Mouse (Mus musculus): Measurements from ENCODE around the gene Nedd9. TPM values are rescaled to one million over a fixed set of nuclear protein-coding genes. Genes with fewer than 3 reads are reported as not detected.
"Not testable (repeated sequence)": the region's sequence is repeated elsewhere in the genome, so short reads cannot be mapped to it uniquely, and the experiment has no call there.

Nedd9 gene
- polyA plus RNA-seq, 1 experiment from 2014 or later: 77.6 TPM

GRCm38 (mm10) chr13:41377011-41377431, 110.1 kb downstream of the Nedd9 start:
- H3K4me2 ChIP-seq (ENCODE audit: low read depth, low read length): no peak overlapping the region
- 57% methylated on average over 2 of the region's 2 CpGs for WGBS
- H3K9me3 ChIP-seq (ENCODE audit: control insufficient read depth, low read length): no peaks in the 10 kb centered on the region
- no peak overlapping the region for H3K27ac ChIP-seq (ENCODE audit: low read length)
- H3K27me3 ChIP-seq (ENCODE audit: control insufficient read depth, insufficient read depth, low read depth, low read length): no peaks in the 10 kb centered on the region
- H3K4me3 ChIP-seq (ENCODE audit: low read length): no peak overlapping the region
- no peak overlapping the region for H3K9ac ChIP-seq (ENCODE audit: low read length)
- no peaks in the 10 kb centered on the region for H3K36me3 ChIP-seq (ENCODE audit: control insufficient read depth, insufficient read depth, low read length)
- peaks cover 5% of the 10 kb centered on the region; the same call in 1 of the 2 replicates for H3K4me1 ChIP-seq (replicated peaks; ENCODE audit: control insufficient read depth, insufficient read depth, low read length)
- no peak for ATAC-seq (ENCODE audit: low read depth)

- no peak overlapping the region for H3K9ac ChIP-seq (ENCODE audit: low read length)
- H3K4me3 ChIP-seq (ENCODE audit: low read length): no peak overlapping the region
- no peak for ATAC-seq (ENCODE audit: low read depth)
- no peaks in the 10 kb centered on the region for H3K27me3 ChIP-seq (ENCODE audit: control insufficient read depth, insufficient read depth, low read depth, low read length)
- H3K27ac ChIP-seq (ENCODE audit: low read length): no peak overlapping the region
- H3K4me1 ChIP-seq (replicated peaks; ENCODE audit: control insufficient read depth, insufficient read depth, low read length): peaks cover 5% of the 10 kb centered on the region; the same call in 1 of the 2 replicates
- H3K4me2 ChIP-seq (ENCODE audit: low read depth, low read length): no peak overlapping the region
- H3K36me3 ChIP-seq (ENCODE audit: control insufficient read depth, insufficient read depth, low read length): no peaks in the 10 kb centered on the region
- no peaks in the 10 kb centered on the region for H3K9me3 ChIP-seq (ENCODE audit: control insufficient read depth, low read length)
- WGBS: 85% methylated on average over 4 of the region's 4 CpGs
These were observed 111.1 kb downstream of the Nedd9 start for GRCm38 (mm10) chr13:41376111-41376510.

GRCm38 (mm10) chr13:41375696-41376095, 111.5 kb downstream of the Nedd9 start:
- WGBS: 81% methylated on average over 6 of the region's 6 CpGs
- no peaks in the 10 kb centered on the region for H3K36me3 ChIP-seq (ENCODE audit: control insufficient read depth, insufficient read depth, low read length)
- no peak overlapping the region for H3K9ac ChIP-seq (ENCODE audit: low read length)
- no peak overlapping the region for H3K4me2 ChIP-seq (ENCODE audit: low read depth, low read length)
- H3K4me3 ChIP-seq (ENCODE audit: low read length): no peak overlapping the region
- H3K9me3 ChIP-seq (ENCODE audit: control insufficient read depth, low read length): no peaks in the 10 kb centered on the region
- H3K27me3 ChIP-seq (ENCODE audit: control insufficient read depth, insufficient read depth, low read depth, low read length): no peaks in the 10 kb centered on the region
- ATAC-seq (ENCODE audit: low read depth): no peak
- no peak overlapping the region for H3K27ac ChIP-seq (ENCODE audit: low read length)
- H3K4me1 ChIP-seq (replicated peaks; ENCODE audit: control insufficient read depth, insufficient read depth, low read length): peaks cover 5% of the 10 kb centered on the region; the same call in 1 of the 2 replicates

GRCm38 (mm10) chr13:41374886-41375285, 112.3 kb downstream of the Nedd9 start:
- Histone ChIP-seq H3K36me3 (ENCODE audit: control insufficient read depth, insufficient read depth, low read length) (no peaks in the 10 kb centered on the region), H3K4me3 (ENCODE audit: low read length) (no peak overlapping the region), H3K9me3 (ENCODE audit: control insufficient read depth, low read length) (no peaks in the 10 kb centered on the region), H3K27me3 (ENCODE audit: control insufficient read depth, insufficient read depth, low read depth, low read length) (no peaks in the 10 kb centered on the region), H3K4me2 (ENCODE audit: low read depth, low read length) (no peak overlapping the region), H3K27ac (ENCODE audit: low read length) (no peak overlapping the region), H3K4me1 (replicated peaks; ENCODE audit: control insufficient read depth, insufficient read depth, low read length) (peaks cover 5% of the 10 kb centered on the region; the same call in 1 of the 2 replicates), H3K9ac (ENCODE audit: low read length) (no peak overlapping the region)
- ATAC-seq (ENCODE audit: low read depth): no peak
- 89% methylated on average over 1 of the region's 1 CpGs for WGBS

- peak overlapping the region; percentile 21; the same call in 1 of the 2 replicates for H3K27ac ChIP-seq (ENCODE audit: low read length)
- no peak overlapping the region for H3K4me2 ChIP-seq (ENCODE audit: low read depth, low read length)
- H3K4me3 ChIP-seq (ENCODE audit: low read length): no peak overlapping the region
- H3K9ac ChIP-seq (ENCODE audit: low read length): no peak overlapping the region
- WGBS: 60% methylated on average over 8 of the region's 8 CpGs
- H3K27me3 ChIP-seq (ENCODE audit: control insufficient read depth, insufficient read depth, low read depth, low read length): no peaks in the 10 kb centered on the region
- no peaks in the 10 kb centered on the region for H3K36me3 ChIP-seq (ENCODE audit: control insufficient read depth, insufficient read depth, low read length)
- no peak for ATAC-seq (ENCODE audit: low read depth)
- peaks cover 5% of the 10 kb centered on the region; the same call in 1 of the 2 replicates for H3K4me1 ChIP-seq (replicated peaks; ENCODE audit: control insufficient read depth, insufficient read depth, low read length)
- H3K9me3 ChIP-seq (ENCODE audit: control insufficient read depth, low read length): no peaks in the 10 kb centered on the region
These were observed 114.4 kb downstream of the Nedd9 start for GRCm38 (mm10) chr13:41372555-41373460.

- Histone ChIP-seq H3K9ac (ENCODE audit: low read length) (no peak overlapping the region), H3K4me3 (ENCODE audit: low read length) (no peak overlapping the region), H3K27ac (ENCODE audit: low read length) (no peak overlapping the region), H3K36me3 (ENCODE audit: control insufficient read depth, insufficient read depth, low read length) (no peaks in the 10 kb centered on the region), H3K27me3 (ENCODE audit: control insufficient read depth, insufficient read depth, low read depth, low read length) (no peaks in the 10 kb centered on the region), H3K4me1 (replicated peaks; ENCODE audit: control insufficient read depth, insufficient read depth, low read length) (peaks cover 5% of the 10 kb centered on the region; the same call in 1 of the 2 replicates), H3K9me3 (ENCODE audit: control insufficient read depth, low read length) (no peaks in the 10 kb centered on the region), H3K4me2 (ENCODE audit: low read depth, low read length) (no peak overlapping the region)
- ATAC-seq (ENCODE audit: low read depth): no peak
- 47% methylated on average over 3 of the region's 3 CpGs for WGBS
These were observed 115.6 kb downstream of the Nedd9 start for GRCm38 (mm10) chr13:41371547-41371946.

GRCm38 (mm10) chr13:41368612-41369011, 118.5 kb downstream of the Nedd9 start:
- H3K27ac ChIP-seq (ENCODE audit: low read length): no peak overlapping the region
- WGBS: 70% methylated on average over 5 of the region's 5 CpGs
- H3K27me3 ChIP-seq (ENCODE audit: control insufficient read depth, insufficient read depth, low read depth, low read length): no peaks in the 10 kb centered on the region
- no peak overlapping the region for H3K9ac ChIP-seq (ENCODE audit: low read length)
- no peaks in the 10 kb centered on the region for H3K36me3 ChIP-seq (ENCODE audit: control insufficient read depth, insufficient read depth, low read length)
- no peaks in the 10 kb centered on the region for H3K9me3 ChIP-seq (ENCODE audit: control insufficient read depth, low read length)
- no peak for ATAC-seq (ENCODE audit: low read depth)
- peaks cover 5% of the 10 kb centered on the region; the same call in 1 of the 2 replicates for H3K4me1 ChIP-seq (replicated peaks; ENCODE audit: control insufficient read depth, insufficient read depth, low read length)
- no peak overlapping the region for H3K4me2 ChIP-seq (ENCODE audit: low read depth, low read length)
- H3K4me3 ChIP-seq (ENCODE audit: low read length): no peak overlapping the region

- Histone ChIP-seq H3K4me2 (ENCODE audit: low read depth, low read length) (no peak overlapping the region), H3K4me1 (replicated peaks; ENCODE audit: control insufficient read depth, insufficient read depth, low read length) (0 out of 2 replicates have a peak, but pooled peaks cover 3% of the 10 kb centered on the region), H3K9me3 (ENCODE audit: control insufficient read depth, low read length) (no peaks in the 10 kb centered on the region), H3K9ac (ENCODE audit: low read length) (no peak overlapping the region), H3K36me3 (ENCODE audit: control insufficient read depth, insufficient read depth, low read length) (no peaks in the 10 kb centered on the region), H3K4me3 (ENCODE audit: low read length) (no peak overlapping the region), H3K27me3 (ENCODE audit: control insufficient read depth, insufficient read depth, low read depth, low read length) (no peaks in the 10 kb centered on the region), H3K27ac (ENCODE audit: low read length) (no peak overlapping the region)
- 88% methylated on average over 4 of the region's 4 CpGs for WGBS
- ATAC-seq (ENCODE audit: low read depth): no peak
These were observed 120.0 kb downstream of the Nedd9 start for GRCm38 (mm10) chr13:41367176-41367611.

GRCm38 (mm10) chr13:41366609-41367008, 120.6 kb downstream of the Nedd9 start:
- not testable (repeated sequence) for H3K4me3 ChIP-seq (ENCODE audit: low read length); ATAC-seq (ENCODE audit: low read depth); H3K36me3 ChIP-seq (ENCODE audit: control insufficient read depth, insufficient read depth, low read length); H3K27ac ChIP-seq (ENCODE audit: low read length); H3K9me3 ChIP-seq (ENCODE audit: control insufficient read depth, low read length); H3K9ac ChIP-seq (ENCODE audit: low read length); H3K27me3 ChIP-seq (ENCODE audit: control insufficient read depth, insufficient read depth, low read depth, low read length); H3K4me2 ChIP-seq (ENCODE audit: low read depth, low read length); H3K4me1 ChIP-seq (replicated peaks; ENCODE audit: control insufficient read depth, insufficient read depth, low read length)
- 36% methylated on average over 1 of the region's 1 CpGs for WGBS
